In genomic region chr9:14764765-14765164, GRCm38 (mm10) we compare ENCODE assay signal across 8 mouse cellular contexts. TPM values are rescaled to one million over a fixed set of nuclear protein-coding genes. Genes with fewer than 3 reads are reported as not detected.
DNase-seq lines count a peak whose midpoint lies in the region; ATAC-seq lines count a peak whose summit lies in the region.

No protein-coding gene starts in this region.

- H3K4me1 ChIP-seq in midbrain, embryonic 11.5 days (ENCODE audit: control insufficient read depth, insufficient read depth, low read length): no peaks in the 10 kb centered on the region

- WGBS in midbrain, embryonic 11.5 days: 23% methylated on average over 7 of the region's 7 CpGs

- DNase-seq in gastrocnemius, postnatal 10 days: peak; percentile 54
- no peak for DNase-seq in gastrocnemius, postnatal 25 days
- DNase-seq in 416B (ENCODE audit: low read depth): peak; percentile 54
- DNase-seq in adipocyte (ENCODE audit: low spot score): peak; percentile 65
- DNase-seq in forelimb bud, embryonic 11.5 days (ENCODE audit: low read depth, low spot score): peak; percentile 61
- peak; percentile 75 to 77 for DNase-seq in kidney, postnatal 4 days
- peak; percentile 97 for DNase-seq in midbrain, embryonic 11.5 days (ENCODE audit: low spot score, missing footprints)
- peak; percentile 48 for DNase-seq in thymus, postnatal 0 days (ENCODE audit: low spot score)

- H3K9ac ChIP-seq in midbrain, embryonic 11.5 days (ENCODE audit: low read length): no peak overlapping the region

- H3K36me3 ChIP-seq in midbrain, embryonic 11.5 days (ENCODE audit: control insufficient read depth, insufficient read depth, low read length): no peaks in the 10 kb centered on the region

- no peaks in the 10 kb centered on the region for H3K27me3 ChIP-seq in midbrain, embryonic 11.5 days (ENCODE audit: control insufficient read depth, insufficient read depth, low read length)

- no peaks in the 10 kb centered on the region for H3K9me3 ChIP-seq in midbrain, embryonic 11.5 days (ENCODE audit: control insufficient read depth, low read length)

- ATAC-seq in midbrain, embryonic 11.5 days (ENCODE audit: low FRiP score): peak; percentile 59; the same call in 1 of the 2 replicates

- H3K4me2 ChIP-seq in midbrain, embryonic 11.5 days: no peak overlapping the region

- no peak overlapping the region for H3K27ac ChIP-seq in midbrain, embryonic 11.5 days (ENCODE audit: low read depth, low read length)

- no peak overlapping the region for H3K4me3 ChIP-seq in midbrain, embryonic 11.5 days (ENCODE audit: low read depth, low read length)

RNA-seq across cellular contexts. Expression of gene 1700012B09Rik, which starts 6.1 kb away (rescaled TPM):
- total RNA-seq in gastrocnemius, postnatal 10 days (2021): not detected
- total RNA-seq in gastrocnemius, postnatal 25 days (2021): not detected
- not detected in 2 replicates for polyA plus RNA-seq in midbrain, embryonic 11.5 days (2014; fragmentation: Nextera tagmentation; extraction: Ambion mirVana)
- 0.77 TPM in 2 replicates for polyA plus RNA-seq in thymus, postnatal 0 days (2015; fragmentation: Nextera tagmentation; extraction: Ambion mirVana)

RNA-seq across cellular contexts. Expression of gene Fut4, which starts 12.6 kb away (rescaled TPM):
- total RNA-seq in gastrocnemius, postnatal 10 days (2021): under 1 TPM; 0.56 to 0.84 TPM
- total RNA-seq in gastrocnemius, postnatal 25 days (2021): under 1 TPM; 0.15 to 0.35 TPM
- polyA plus RNA-seq in midbrain, embryonic 11.5 days (2014; fragmentation: Nextera tagmentation; extraction: Ambion mirVana): 1.6 and 2.1 TPM in 2 replicates
- polyA plus RNA-seq in thymus, postnatal 0 days (2015; fragmentation: Nextera tagmentation; extraction: Ambion mirVana): 1.9 TPM in 2 replicates

RNA-seq across cellular contexts. Expression of gene Mre11a, which starts 19.7 kb away (rescaled TPM):
- 10 to 100 TPM; 11.4 to 14.3 TPM for total RNA-seq in gastrocnemius, postnatal 10 days (2021)
- total RNA-seq in gastrocnemius, postnatal 25 days (2021): 1 to 10 TPM; 7.4 to 8.8 TPM
- polyA plus RNA-seq in midbrain, embryonic 11.5 days (2014; fragmentation: Nextera tagmentation; extraction: Ambion mirVana): 29.4 and 30.8 TPM in 2 replicates
- polyA plus RNA-seq in thymus, postnatal 0 days (2015; fragmentation: Nextera tagmentation; extraction: Ambion mirVana): 25.8 and 27.8 TPM in 2 replicates

RNA-seq across cellular contexts. Expression of gene Ankrd49, which starts 19.9 kb away (rescaled TPM):
- 10 to 100 TPM in 1 of 2 experiments, 1 to 10 TPM in 1; 8.6 to 10.0 TPM for total RNA-seq in gastrocnemius, postnatal 10 days (2021)
- 1 to 10 TPM; 6.0 to 8.5 TPM for total RNA-seq in gastrocnemius, postnatal 25 days (2021)
- polyA plus RNA-seq in midbrain, embryonic 11.5 days (2014; fragmentation: Nextera tagmentation; extraction: Ambion mirVana): 63.2 and 66.4 TPM in 2 replicates
- polyA plus RNA-seq in thymus, postnatal 0 days (2015; fragmentation: Nextera tagmentation; extraction: Ambion mirVana): 50.1 and 52.6 TPM in 2 replicates

RNA-seq across cellular contexts. Expression of gene Piwil4, which starts 24.2 kb away (rescaled TPM):
- total RNA-seq in gastrocnemius, postnatal 10 days (2021): under 1 TPM; 0.09 to 0.20 TPM
- total RNA-seq in gastrocnemius, postnatal 25 days (2021): not detected
- 0.08 and 0.12 TPM in 2 replicates for polyA plus RNA-seq in midbrain, embryonic 11.5 days (2014; fragmentation: Nextera tagmentation; extraction: Ambion mirVana)
- 1.0 and 1.2 TPM in 2 replicates for polyA plus RNA-seq in thymus, postnatal 0 days (2015; fragmentation: Nextera tagmentation; extraction: Ambion mirVana)
